In the genomic region with DNA sequence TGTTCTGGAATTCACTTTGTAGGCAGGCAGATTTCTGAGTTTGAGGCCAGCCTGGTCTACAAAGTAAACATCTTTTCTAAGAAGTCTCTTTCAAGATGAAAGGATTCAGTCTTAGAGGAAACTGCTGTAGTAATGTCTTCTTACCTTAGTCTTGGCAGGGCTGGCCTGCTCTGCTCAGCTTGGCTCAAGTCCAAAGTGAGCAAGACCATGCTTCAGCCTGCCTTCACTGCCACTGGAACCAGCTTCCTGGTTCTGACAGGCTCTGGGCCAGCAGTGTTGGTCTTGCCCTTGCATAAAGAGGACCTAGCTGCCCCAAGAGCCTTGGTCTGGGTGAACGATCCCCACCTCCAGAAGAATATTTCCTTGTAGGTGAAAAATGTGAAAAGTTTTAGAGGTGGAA, we compare ENCODE assay signal across 15 mouse cellular contexts.
DNase-seq lines count a peak whose midpoint lies in the region; TF ChIP-seq lines count a peak whose summit lies in the region.
"Had no signal": no experiment of that assay in that cellular context is flagged by ENCODE, and none has a peak within 500 bp of the region (broad histone marks: within the 10 kb centered on the region; RNA-seq: fewer than 3 reads in every experiment).

No protein-coding gene starts in this region.

- DNase-seq in kidney, adult 9 months, result peak; percentile 15
- DNase-seq in kidney, postnatal 4 days, result no peak
- peak; percentile 14 for DNase-seq in ovary, postnatal 36 days (ENCODE audit: low spot score)
- DNase-seq in ovary, postnatal 10 days (ENCODE audit: low spot score), result no peak
- DNase-seq in kidney, postnatal 25 days, result peak; percentile 22 to 46
- DNase-seq in thymus, postnatal 4 days, result no peak
- DNase-seq: adrenal gland, postnatal 10 days; cerebellum, postnatal 14 days; heart, adult 2 months; lung, postnatal 4 days had no signal

- H3K27ac ChIP-seq in bone marrow macrophage, adult 2 months (ENCODE audit: insufficient read depth, low read depth, low read length), result peak overlapping the region; percentile 57; the same call in 1 of the 2 replicates
- H3K27ac ChIP-seq: embryonic facial prominence, embryonic 10.5 days; heart, adult 2 months; hindbrain, embryonic 12.5 days; limb, embryonic 13.5 days; liver, embryonic 15.5 days had no signal

- H3K4me3 ChIP-seq in bone marrow macrophage, adult 2 months (ENCODE audit: insufficient read depth, low read length), result no peak overlapping the region
- H3K4me3 ChIP-seq: embryonic facial prominence, embryonic 10.5 days; heart, adult 2 months; hindbrain, embryonic 12.5 days; limb, embryonic 13.5 days; liver, embryonic 15.5 days had no signal

- TF ChIP-seq POLR2A in bone marrow macrophage, adult 2 months (IDR thresholded peaks at IDR 0.05; ENCODE audit: borderline replicate concordance, low read depth, low read length), result no peak

- H3K4me1 ChIP-seq in bone marrow macrophage, adult 2 months (ENCODE audit: control insufficient read depth, insufficient read depth, low read length), result peaks cover 20% of the 10 kb centered on the region
- H3K4me1 ChIP-seq: embryonic facial prominence, embryonic 10.5 days had no signal

- TF ChIP-seq CTCF in bone marrow macrophage, adult 2 months (IDR thresholded peaks at IDR 0.05; ENCODE audit: low read depth, low read length), result no peak

Comparison
In these comparisons a context has a peak if more than half of its experiments do, and no peak if none do; other contexts are left out.
1. DNase-seq: peak in kidney, adult 9 months (single experiment), ovary, postnatal 36 days (single experiment) and kidney, postnatal 25 days (2 of 2); none in kidney, postnatal 4 days (0 of 2), ovary, postnatal 10 days (single experiment) and thymus, postnatal 4 days (single experiment).